Mouse (Mus musculus) lung, postnatal 14 days (tissue): ENCODE data around the gene Magi1.

Experiments used
- DNase-seq: peaks from one replicate; pipeline ENCODE4 v3.0.0; 2021

Gene Magi1

DNA sequence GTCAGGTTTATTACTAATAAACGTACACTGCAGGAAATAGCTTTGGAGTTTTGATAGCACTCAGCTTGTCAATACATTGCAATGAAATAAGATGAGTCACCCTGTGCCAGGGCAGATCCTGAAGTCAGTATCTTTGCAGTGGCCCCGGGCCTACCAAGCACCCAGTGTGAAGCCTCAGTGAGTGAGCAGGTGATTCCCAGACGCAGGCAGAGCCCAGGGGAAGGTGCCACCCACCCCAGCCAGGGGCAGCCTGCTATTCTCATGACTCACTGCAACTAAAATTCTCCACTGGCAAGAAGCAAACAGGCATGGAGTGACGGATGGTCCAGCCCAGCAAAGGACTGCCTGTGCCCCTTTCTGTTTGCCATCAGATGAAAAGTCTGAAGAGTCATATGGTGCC is 347.9 kb downstream of the Magi1 start:
- DNase-seq, result no peak

- no peak for DNase-seq
These were observed 349.0 kb downstream of the Magi1 start for GRCm38 (mm10) chr6:93934700-93935099.

GRCm38 (mm10) chr6:93924568-93924967 is 359.1 kb downstream of the Magi1 start:
- no peak for DNase-seq

DNA sequence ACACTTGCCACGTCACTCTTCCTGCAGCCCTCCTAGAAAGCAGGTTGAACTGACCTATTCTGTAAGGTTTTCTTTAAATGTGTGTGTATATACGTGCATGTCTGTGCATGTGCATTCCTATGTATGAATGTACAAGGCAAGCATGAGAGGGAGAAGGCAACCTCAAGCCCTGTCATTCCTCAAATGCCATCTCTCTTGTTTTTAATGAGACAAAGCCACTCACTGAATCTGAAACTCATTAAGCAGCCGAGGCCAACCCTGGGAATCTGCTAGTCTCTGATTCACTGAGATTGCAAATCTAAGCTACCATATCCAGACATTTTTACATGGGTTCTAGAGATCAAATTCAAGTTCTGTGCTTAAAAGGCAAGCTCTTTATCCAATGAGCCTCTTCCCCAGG is 359.7 kb downstream of the Magi1 start:
- DNase-seq, result no peak

DNA sequence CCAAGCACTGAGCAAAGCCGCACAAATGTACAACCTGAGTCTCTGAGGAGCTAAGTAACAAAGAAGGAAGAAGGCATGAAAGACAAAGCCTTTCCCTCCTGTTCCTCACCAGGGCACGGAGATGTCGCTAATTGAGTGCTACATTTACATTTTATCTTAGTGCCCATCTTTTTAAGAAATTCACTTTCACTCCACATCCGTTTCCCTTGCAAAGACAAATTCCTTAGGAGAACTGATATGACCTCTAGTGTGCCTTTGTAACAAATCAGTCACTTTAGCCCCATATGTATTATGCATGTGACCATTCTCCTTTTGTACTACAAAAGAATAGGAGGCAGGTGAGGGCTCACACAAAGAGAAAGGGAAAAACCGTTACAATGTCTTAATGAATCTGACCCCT is 360.4 kb downstream of the Magi1 start:
- no peak for DNase-seq

- DNase-seq, result no peak
These were observed 360.8 kb downstream of the Magi1 start for GRCm38 (mm10) chr6:93922931-93923330.

DNA sequence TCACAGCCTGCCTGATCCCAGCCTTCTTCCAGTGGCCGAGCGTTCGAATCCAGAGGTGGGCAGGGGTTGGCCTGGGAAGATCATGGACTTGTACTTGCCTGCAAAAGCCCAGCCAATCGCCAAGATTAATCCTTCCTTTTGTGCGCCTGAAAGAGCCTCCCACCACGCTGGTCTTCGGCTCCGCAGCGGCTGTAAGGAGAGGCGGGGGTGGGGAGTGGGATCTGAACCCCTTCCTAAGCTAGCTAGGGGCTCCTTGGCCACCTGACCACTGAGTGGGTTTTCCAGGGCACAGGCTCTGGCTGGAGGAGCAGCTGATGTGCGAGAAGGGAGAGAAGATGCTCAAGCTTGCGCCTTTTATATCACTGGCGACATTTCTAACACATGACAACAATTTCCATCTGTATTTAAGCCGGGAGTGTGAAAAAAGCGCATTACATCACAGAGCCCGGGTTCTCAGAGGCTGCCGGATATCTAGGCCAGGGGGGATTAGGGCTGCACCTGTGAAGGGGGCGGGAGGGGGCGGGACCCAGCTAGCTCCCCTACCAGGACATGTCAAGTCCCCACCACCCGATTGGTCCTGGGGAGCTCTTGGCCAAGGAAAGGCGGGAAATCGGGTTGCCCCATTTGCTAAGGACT is 370.4 kb downstream of the Magi1 start:
- no peak for DNase-seq

DNA sequence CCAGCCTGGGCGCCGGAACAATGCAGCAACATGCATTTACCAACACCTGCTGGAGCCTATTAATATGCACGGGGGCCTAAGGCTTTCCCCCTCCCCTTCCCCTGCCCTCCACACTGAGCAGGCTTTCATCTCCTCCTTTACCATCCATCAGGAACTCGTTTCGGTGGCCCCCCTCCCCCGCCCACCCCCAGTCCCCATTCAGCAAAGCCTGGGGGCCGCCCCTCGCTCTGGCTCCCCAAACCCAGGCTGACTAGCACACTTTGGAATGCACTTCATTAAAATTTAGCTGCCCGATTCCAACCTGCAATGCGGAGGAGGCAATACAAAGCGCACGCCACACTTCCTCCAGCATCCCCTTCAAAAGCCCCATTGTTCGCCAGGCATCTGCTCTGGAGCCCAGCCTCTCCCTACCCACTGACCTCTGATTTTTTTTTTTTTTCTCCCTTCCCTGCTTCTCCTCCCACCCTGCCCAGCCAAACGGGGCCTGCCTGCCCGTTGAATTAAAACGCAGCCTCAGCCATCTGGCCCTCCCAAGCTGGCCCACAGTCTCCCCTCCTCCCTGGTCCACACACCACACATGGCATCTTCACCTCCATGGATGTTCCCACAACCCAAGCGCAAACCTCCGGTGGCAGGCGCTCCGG is 371.0 kb downstream of the Magi1 start:
- no peak for DNase-seq

DNA sequence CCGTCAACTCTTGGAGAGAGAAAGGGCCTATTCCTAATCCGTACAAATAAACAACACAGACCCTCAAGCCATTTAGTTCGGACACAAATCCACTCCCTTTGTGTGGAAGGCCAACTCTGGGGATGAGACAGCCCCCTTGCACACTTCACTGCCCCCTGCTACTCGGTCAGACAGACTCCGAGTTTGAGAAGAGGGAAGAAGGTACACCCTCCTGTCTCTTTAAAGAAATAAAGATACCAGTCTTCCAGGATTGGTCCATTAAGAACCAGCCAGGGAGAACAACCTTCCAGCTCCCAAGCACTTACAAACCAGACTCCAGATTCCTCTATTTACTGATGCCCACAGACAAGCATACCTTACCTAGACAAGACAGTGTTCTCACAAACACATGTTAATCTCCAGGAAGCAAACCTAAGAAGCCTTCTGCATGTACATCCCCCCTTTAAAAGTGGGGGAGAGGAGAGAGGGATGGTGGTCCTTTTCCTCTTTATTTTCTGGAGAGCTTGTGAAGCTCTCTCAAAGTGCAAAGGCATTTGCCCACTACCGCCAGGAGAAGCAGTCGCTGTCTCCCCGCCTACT is 371.6 kb downstream of the Magi1 start:
- DNase-seq, result no peak

- DNase-seq, result no peak
These were observed 372.3 kb downstream of the Magi1 start for GRCm38 (mm10) chr6:93911420-93911819.

- DNase-seq, result no peak
These were observed 373.7 kb downstream of the Magi1 start for GRCm38 (mm10) chr6:93909976-93910375.

DNA sequence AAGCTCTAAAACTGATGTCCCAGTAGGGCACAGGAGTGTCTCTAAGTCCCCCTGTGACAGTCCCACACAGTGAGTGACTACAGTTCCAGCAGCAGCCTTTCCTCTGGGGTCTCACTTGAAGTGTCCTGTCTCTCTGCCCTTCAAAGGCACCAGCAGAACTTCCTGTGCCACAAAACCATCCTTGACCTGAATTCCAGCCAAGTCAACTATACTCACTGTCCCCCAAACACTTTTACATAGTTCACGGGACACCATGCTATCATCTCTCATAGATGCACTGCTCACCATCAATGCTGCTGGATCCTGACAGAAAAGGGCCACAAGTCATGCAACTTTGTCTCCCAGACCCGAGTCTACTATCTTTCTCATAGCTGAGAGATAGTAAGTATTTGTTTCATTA is 378.7 kb downstream of the Magi1 start:
- no peak for DNase-seq

GRCm38 (mm10) chr6:93902239-93902638 is 381.5 kb downstream of the Magi1 start:
- DNase-seq, result no peak

GRCm38 (mm10) chr6:93901408-93901807 is 382.3 kb downstream of the Magi1 start:
- no peak for DNase-seq

DNA sequence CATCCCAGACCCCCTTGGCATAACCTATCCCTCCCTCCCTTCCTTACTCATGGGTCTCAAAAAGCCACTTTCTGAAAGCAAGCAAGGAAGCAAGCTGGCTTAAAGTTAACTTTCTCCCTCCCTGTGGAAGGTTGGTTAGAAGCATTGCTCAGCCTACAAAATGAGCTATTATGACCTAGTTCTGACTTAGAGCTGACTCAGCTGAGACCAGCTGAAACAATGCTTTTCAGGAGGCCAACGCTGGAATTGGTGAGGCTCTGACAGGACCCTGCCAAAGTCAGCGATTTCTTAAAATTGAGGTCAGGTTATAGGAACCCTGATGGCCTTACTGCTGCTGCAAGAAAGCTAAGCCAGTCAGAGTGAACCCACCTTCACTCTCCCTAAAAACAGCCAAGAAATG is 386.2 kb downstream of the Magi1 start:
- DNase-seq, result no peak

DNA sequence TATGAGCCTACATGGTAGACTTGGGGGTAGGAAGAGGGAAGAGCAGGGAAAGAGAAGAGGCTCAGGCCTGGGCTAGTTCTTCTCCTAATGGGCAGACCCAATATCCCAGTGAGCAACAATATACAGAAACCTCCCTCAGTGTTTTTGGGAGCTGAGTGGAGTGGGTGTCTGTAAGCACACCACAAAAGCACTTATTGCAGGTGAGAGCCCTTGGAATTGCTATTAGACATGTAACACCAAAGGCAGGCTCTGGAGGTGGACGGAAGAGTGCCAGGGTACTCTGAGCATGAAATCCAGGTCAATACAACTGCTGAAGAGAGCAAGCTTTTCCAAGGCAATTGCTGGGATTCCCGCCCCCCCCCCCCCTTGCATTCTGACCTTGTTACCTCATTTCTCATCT is 388.0 kb downstream of the Magi1 start:
- DNase-seq, result no peak

- DNase-seq, result no peak
These were observed 389.8 kb downstream of the Magi1 start for GRCm38 (mm10) chr6:93893956-93894355.

DNA sequence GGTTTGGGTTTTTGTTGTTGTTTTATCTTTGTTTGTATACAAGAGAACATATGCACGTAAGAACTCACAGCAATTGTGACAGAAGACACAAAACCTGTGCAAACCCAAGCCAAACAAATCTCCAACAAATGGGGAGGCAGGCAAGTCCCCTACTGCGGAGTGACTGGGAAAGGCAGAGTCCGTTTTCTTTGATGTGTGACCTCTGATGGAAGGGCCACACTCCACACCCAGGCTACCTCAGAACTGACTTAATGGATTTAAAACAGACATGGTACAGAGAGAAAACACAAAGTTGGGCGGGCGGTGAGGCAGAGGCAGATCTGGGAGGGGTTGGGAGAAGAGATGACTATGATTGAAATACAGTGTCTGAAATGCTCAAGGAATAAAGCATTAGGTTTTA is 390.8 kb downstream of the Magi1 start:
- DNase-seq, result no peak

- no peak for DNase-seq
These were observed 393.7 kb downstream of the Magi1 start for GRCm38 (mm10) chr6:93890011-93890410.

DNA sequence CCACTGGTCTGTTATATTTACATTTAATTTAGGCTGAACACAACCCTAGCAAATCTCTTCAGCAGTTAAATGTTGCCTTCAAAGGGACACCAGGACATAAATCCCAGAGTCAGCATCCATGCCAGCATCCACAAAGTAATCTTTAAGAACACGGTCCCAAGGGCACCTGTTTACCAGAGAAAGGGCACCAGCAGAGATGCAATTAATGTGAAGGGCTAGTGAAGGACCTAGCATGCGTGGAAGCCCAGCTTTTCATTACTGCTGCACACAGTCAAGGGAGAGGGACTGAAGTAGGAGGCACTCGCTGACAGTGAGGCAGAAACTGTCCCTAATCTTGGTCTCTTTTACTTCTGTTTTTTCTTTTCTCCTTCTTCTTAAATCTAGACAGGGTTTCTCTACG is 406.4 kb downstream of the Magi1 start:
- DNase-seq, result no peak

DNA sequence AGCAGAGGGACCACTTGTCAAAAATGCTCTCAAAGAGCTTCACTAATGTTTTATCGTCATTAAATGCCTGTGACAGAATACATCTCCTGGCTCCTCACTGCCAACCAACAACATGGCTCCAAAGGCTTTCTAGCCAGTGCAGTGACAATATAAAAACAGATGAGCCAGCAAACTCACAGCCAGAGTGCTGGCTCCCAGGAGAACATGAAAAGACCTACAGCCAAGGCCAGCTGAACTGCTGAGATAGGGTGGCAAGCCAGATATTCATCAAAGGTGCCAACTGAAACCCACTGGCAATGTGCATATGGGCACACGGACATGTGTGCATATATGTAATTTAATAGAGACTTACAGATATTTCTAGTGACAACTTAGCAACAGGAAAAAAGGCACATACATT is 408.8 kb downstream of the Magi1 start:
- no peak for DNase-seq

- no peak for DNase-seq
These were observed 409.3 kb downstream of the Magi1 start for GRCm38 (mm10) chr6:93874376-93874775.

- DNase-seq, result no peak
These were observed 410.2 kb downstream of the Magi1 start for GRCm38 (mm10) chr6:93873536-93873935.

- DNase-seq, result no peak
These were observed 412.2 kb downstream of the Magi1 start for GRCm38 (mm10) chr6:93871516-93871915.

GRCm38 (mm10) chr6:93870023-93870422 is 413.7 kb downstream of the Magi1 start:
- no peak for DNase-seq
